Mouse (Mus musculus) forebrain, embryonic 12.5 days (tissue): Measurements from ENCODE around the gene Ryr2. TPM values are rescaled to one million over a fixed set of nuclear protein-coding genes. Genes with fewer than 3 reads are reported as not detected.
"Not testable (repeated sequence)": the region's sequence is repeated elsewhere in the genome, so short reads cannot be mapped to it uniquely, and the experiment has no call there.

Source experiments
- ATAC-seq: fragments of 200-750 bp; cut with Nextera tagmentation; 2 replicates; pipeline ENCODE4 v1.8.0; 2017; ENCODE audit warnings: moderate TSS enrichment; ENCODE audit not compliant: low FRiP score
- H3K27ac ChIP-seq: fragments of 300-500 bp; sonication (generic); 2 replicates; pipeline ENCODE4 v1.5.1; 2016; ENCODE audit warnings: mild to moderate bottlenecking
- H3K27me3 ChIP-seq: fragments of 300-500 bp; sonication (generic); 2 replicates; pipeline ENCODE4 v1.6.1; 2016; ENCODE audit warnings: mild to moderate bottlenecking
- H3K36me3 ChIP-seq: fragments of 300-500 bp; sonication (generic); replicated peaks from 2 replicates; pipeline ENCODE4 v1.6.1; 2016; ENCODE audit warnings: mild to moderate bottlenecking
- H3K4me1 ChIP-seq: fragments of 300-500 bp; sonication (generic); 2 replicates; pipeline ENCODE4 v1.6.1; 2016
- H3K4me2 ChIP-seq: fragments of 300-500 bp; sonication (generic); 2 replicates; pipeline ENCODE4 v1.6.1; 2016; ENCODE audit warnings: mild to moderate bottlenecking, moderate library complexity
- H3K4me3 ChIP-seq: fragments of 300-500 bp; sonication (generic); replicated peaks from 2 replicates; pipeline ENCODE4 v1.5.1; 2016; ENCODE audit warnings: mild to moderate bottlenecking
- H3K9ac ChIP-seq: fragments of 300-500 bp; sonication (generic); 2 replicates; pipeline ENCODE4 v1.6.1; 2016; ENCODE audit warnings: mild to moderate bottlenecking
- H3K9me3 ChIP-seq: fragments of 300-500 bp; sonication (generic); 2 replicates; pipeline ENCODE4 v1.6.1; 2016
- WGBS: fragments of 180-500 bp; shearing (Covaris S2); methylation state at CpG from one replicate; pipeline ENCODE4 v1.1.7; 2016; 5-methylcytosine and 5-hydroxymethylcytosine counted together
- polyA plus RNA-seq: library from polyadenylated mRNA; unstranded; fragments of >200 nt; fragmentation: Nextera tagmentation; extraction: Ambion mirVana; gene quantifications from 2 replicates; pipeline ENCODE4 v1.2.1, GENCODE M21; 2016

Gene Ryr2
- polyA plus RNA-seq, 1 experiment from 2014 or later = 0.37 TPM

DNA sequence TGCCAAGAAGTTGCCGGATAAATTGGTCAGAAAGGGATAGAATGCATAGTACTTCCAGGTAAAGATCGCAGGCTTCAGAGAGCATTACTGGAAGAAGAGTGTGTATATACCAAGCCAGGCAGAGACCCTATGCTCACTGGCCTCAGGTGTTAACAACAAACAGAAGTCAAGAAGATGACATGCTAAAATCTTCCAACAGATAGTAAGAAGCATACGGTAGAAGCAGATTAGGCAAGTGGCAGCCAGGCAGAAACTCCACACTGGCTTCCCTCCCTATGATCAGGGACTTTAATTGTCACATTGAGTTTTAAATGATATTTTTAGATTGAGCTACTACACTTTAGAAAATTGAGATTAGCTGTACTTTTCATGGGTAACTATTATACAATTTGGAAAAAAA, 268.9 kb downstream of the Ryr2 start:
- Histone ChIP-seq H3K4me1 (no peaks in the 10 kb centered on the region), H3K4me3 (no peak overlapping the region), H3K27me3 (no peaks in the 10 kb centered on the region), H3K36me3 (no peaks in the 10 kb centered on the region), H3K9me3 (no peaks in the 10 kb centered on the region), H3K4me2 (no peak overlapping the region), H3K27ac (no peak overlapping the region), H3K9ac (no peak overlapping the region)
- WGBS = 93% methylated on average over 3 of the region's 3 CpGs
- ATAC-seq = no peak

DNA sequence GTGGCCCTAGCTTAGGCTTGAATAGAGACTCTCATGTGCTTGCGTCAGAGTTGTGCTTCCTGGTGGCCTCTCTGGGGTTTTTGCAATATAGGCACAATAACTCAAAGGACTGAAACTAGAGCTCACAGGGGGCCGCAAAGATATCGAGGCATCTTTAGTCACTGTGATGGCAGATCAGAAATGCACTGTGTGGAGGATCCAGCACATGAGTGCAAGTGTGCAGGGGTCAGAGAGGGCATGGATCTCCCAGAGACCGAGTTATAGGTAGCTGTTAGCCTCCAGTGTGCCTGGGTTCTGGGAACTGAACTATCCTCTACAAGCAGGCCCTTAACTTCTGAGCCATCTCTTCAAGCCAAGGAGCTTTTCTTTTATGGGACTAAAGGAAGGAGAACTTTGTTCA, 269.6 kb downstream of the Ryr2 start:
- H3K4me2 ChIP-seq = no peak overlapping the region
- H3K4me3 ChIP-seq = no peak overlapping the region
- no peak overlapping the region for H3K27ac ChIP-seq
- no peaks in the 10 kb centered on the region for H3K4me1 ChIP-seq
- H3K36me3 ChIP-seq = no peaks in the 10 kb centered on the region
- WGBS = 88% methylated on average over 4 of the region's 4 CpGs
- no peaks in the 10 kb centered on the region for H3K9me3 ChIP-seq
- no peak for ATAC-seq
- no peak overlapping the region for H3K9ac ChIP-seq
- no peaks in the 10 kb centered on the region for H3K27me3 ChIP-seq

- Histone ChIP-seq H3K4me2 (no peak overlapping the region), H3K27ac (no peak overlapping the region), H3K27me3 (no peaks in the 10 kb centered on the region), H3K9me3 (no peaks in the 10 kb centered on the region), H3K9ac (no peak overlapping the region), H3K4me1 (no peaks in the 10 kb centered on the region), H3K36me3 (no peaks in the 10 kb centered on the region), H3K4me3 (no peak overlapping the region)
- peak; percentile 39; the same call in 1 of the 2 replicates for ATAC-seq
- WGBS = 33% methylated on average over 6 of the region's 6 CpGs
Observed at GRCm38 (mm10) chr13:11836304-11837078, 270.3 kb downstream of the Ryr2 start.

DNA sequence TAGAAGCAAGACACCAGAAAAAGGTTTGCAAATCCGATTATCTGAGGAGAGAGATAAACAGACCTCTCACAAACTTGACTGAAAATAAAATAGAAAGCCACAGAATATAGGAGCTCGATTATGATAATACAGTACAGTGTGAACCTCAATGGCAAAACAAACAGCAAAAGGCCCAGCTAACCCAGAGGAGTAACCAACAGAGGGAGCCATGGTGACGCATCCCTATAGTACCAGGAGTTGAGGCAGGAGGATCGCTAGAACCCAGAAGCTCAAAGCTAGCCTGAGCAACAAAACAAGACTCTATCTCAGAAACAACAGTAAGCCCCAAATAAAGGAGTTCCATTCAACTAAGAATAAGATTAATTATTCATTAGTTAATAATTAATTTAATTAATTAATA, 275.5 kb downstream of the Ryr2 start:
- WGBS = 71% methylated on average over 4 of the region's 4 CpGs
- Histone ChIP-seq H3K4me3 (no peak overlapping the region), H3K27me3 (no peaks in the 10 kb centered on the region), H3K27ac (no peak overlapping the region), H3K4me1 (no peaks in the 10 kb centered on the region), H3K4me2 (no peak overlapping the region), H3K9ac (no peak overlapping the region), H3K36me3 (no peaks in the 10 kb centered on the region), H3K9me3 (no peaks in the 10 kb centered on the region)
- no peak for ATAC-seq

GRCm38 (mm10) chr13:11825563-11826226, 281.1 kb downstream of the Ryr2 start:
- Histone ChIP-seq H3K4me1 (no peaks in the 10 kb centered on the region), H3K9me3 (no peaks in the 10 kb centered on the region), H3K4me3 (no peak overlapping the region), H3K4me2 (no peak overlapping the region), H3K9ac (no peak overlapping the region), H3K27me3 (no peaks in the 10 kb centered on the region), H3K27ac (no peak overlapping the region), H3K36me3 (no peaks in the 10 kb centered on the region)
- WGBS = 92% methylated on average over 2 of the region's 2 CpGs
- no peak for ATAC-seq

DNA sequence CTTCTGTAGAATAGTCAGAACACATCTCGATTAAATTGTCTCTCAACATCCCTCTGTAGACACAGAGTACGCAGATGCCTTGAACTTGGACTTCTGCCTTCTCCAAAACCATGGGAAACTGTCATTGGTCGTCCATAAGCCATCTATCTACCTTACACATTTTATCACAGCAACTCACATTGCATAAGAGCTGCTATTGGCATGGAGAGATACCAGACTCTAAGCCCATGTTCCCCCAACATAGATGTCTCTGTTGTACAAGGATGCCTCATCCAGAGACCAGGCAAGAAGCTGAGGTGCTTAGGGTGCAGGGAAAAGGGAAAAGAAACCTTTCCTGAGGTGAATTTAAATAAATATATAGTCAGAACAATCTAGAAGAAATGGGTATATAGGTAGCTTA, 288.0 kb downstream of the Ryr2 start:
- Histone ChIP-seq H3K4me2 (no peak overlapping the region), H3K36me3 (no peaks in the 10 kb centered on the region), H3K4me3 (no peak overlapping the region), H3K27ac (no peak overlapping the region), H3K27me3 (no peaks in the 10 kb centered on the region), H3K9ac (no peak overlapping the region), H3K4me1 (no peaks in the 10 kb centered on the region), H3K9me3 (no peaks in the 10 kb centered on the region)
- ATAC-seq = no peak
- whole genome bisulfite sequencing = 77% methylated on average over 3 of the region's 3 CpGs

DNA sequence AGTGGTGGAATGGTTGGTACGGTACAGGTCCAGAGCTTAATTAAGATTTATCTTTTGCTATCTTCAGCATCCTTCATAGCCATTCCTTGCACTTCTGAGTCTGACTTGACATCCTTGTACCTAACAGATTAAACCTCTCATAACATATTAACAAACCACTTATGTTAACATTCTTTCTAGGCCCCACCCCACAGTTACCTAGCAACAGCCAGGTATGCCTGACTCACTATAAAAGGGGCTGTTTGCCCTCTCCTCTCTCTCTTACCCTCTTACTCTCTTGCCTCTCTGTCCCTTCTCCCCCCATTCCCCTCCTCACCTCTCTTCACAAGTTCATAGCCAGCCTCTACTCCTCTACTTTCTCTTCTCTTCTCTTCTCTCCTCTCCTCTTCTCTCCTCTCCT, 297.4 kb downstream of the Ryr2 start:
- H3K4me3 ChIP-seq, ATAC-seq, H3K27ac ChIP-seq, H3K27me3 ChIP-seq, H3K4me2 ChIP-seq, H3K9ac ChIP-seq, H3K4me1 ChIP-seq, H3K36me3 ChIP-seq, H3K9me3 ChIP-seq: not testable (repeated sequence)
- WGBS = 88% methylated on average over 1 of the region's 1 CpGs

DNA sequence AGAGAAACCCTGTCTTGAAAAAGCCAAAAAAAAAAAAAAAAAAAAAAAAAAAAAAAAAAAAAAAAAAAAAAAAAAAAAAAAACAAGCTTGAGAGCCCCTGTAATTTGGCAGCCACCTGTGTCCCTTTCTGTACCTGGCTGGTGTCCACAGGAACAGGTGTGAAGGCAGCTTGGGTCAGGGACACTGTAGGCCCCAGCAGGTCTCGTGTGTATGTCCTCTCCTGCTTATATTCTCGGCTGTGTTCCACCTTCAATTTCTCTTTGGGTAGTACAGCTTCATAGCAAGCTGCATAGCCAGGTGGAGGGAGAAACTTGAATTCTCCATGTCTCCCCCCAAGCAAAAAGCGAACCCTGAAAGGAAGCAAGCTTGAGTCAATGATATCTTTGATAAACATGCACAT, 314.2 kb downstream of the Ryr2 start:
- Histone ChIP-seq H3K9me3 (no peaks in the 10 kb centered on the region), H3K4me1 (no peaks in the 10 kb centered on the region), H3K27me3 (no peaks in the 10 kb centered on the region), H3K4me3 (no peak overlapping the region), H3K4me2 (no peak overlapping the region), H3K27ac (no peak overlapping the region), H3K36me3 (no peaks in the 10 kb centered on the region), H3K9ac (no peak overlapping the region)
- ATAC-seq = no peak
- WGBS = 81% methylated on average over 3 of the region's 3 CpGs

GRCm38 (mm10) chr13:11790536-11790935, 316.2 kb downstream of the Ryr2 start:
- H3K36me3 ChIP-seq = no peaks in the 10 kb centered on the region
- no peak for ATAC-seq
- no peak overlapping the region for H3K9ac ChIP-seq
- H3K4me2 ChIP-seq = no peak overlapping the region
- no peak overlapping the region for H3K4me3 ChIP-seq
- no peak overlapping the region for H3K27ac ChIP-seq
- H3K4me1 ChIP-seq = no peaks in the 10 kb centered on the region
- H3K27me3 ChIP-seq = no peaks in the 10 kb centered on the region
- 80% methylated on average over 5 of the region's 5 CpGs for WGBS
- H3K9me3 ChIP-seq = no peaks in the 10 kb centered on the region

GRCm38 (mm10) chr13:11782411-11783155, 324.2 kb downstream of the Ryr2 start:
- Histone ChIP-seq H3K4me1 (no peaks in the 10 kb centered on the region; the same call in 1 of the 2 replicates), H3K36me3 (no peaks in the 10 kb centered on the region), H3K4me3 (no peak overlapping the region), H3K9me3 (no peaks in the 10 kb centered on the region), H3K27me3 (no peaks in the 10 kb centered on the region), H3K4me2 (no peak overlapping the region), H3K9ac (no peak overlapping the region), H3K27ac (no peak overlapping the region)
- no peak for ATAC-seq
- 72% methylated on average over 3 of the region's 3 CpGs for WGBS

DNA sequence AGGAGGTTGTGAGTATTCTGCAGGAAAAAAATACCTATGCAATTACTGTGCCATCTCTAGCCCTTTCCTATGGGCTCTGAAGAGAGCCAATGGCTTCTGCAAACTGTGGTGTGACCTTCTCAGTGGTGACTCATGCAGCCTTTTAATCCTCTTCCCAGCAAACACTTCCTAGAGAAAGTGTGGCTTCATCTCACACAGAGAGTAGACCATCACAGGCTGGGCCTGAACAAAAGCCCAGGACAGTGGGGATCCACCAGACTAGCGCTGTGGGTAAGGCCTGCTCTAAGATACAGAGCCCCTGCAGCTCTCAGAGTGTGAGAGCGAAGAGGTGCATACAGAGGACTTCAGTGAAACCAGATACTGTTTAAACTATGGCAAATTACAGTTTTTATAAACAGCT, 325.7 kb downstream of the Ryr2 start:
- no peaks in the 10 kb centered on the region for H3K36me3 ChIP-seq
- no peaks in the 10 kb centered on the region; the same call in 1 of the 2 replicates for H3K4me1 ChIP-seq
- no peak overlapping the region for H3K4me2 ChIP-seq
- no peak overlapping the region for H3K4me3 ChIP-seq
- no peak overlapping the region for H3K9ac ChIP-seq
- ATAC-seq = no peak
- WGBS = 19% methylated on average over 2 of the region's 2 CpGs
- no peaks in the 10 kb centered on the region for H3K9me3 ChIP-seq
- no peak overlapping the region for H3K27ac ChIP-seq
- H3K27me3 ChIP-seq = no peaks in the 10 kb centered on the region

DNA sequence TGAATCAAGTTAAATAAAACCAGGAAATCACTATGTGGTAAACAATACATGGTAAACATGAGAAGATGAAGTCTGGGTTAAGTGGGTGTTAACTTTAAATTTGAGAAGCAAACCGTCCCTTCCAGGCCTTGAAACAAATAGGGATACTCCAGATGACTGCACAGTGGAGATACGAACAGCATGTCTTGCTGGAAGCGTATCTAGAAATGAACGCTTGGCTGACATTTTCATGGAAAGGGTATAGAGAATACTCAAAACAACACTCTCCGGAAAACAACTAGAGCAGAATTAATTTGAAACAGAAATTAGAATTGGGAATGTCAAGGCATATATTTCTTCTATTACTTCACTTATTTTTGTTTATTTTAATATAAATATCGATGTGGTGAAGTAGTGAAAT, 329.0 kb downstream of the Ryr2 start:
- Histone ChIP-seq H3K4me1 (no peaks in the 10 kb centered on the region; the same call in 1 of the 2 replicates), H3K27me3 (no peaks in the 10 kb centered on the region), H3K9me3 (no peaks in the 10 kb centered on the region), H3K27ac (no peak overlapping the region), H3K9ac (no peak overlapping the region), H3K36me3 (no peaks in the 10 kb centered on the region), H3K4me2 (no peak overlapping the region), H3K4me3 (no peak overlapping the region)
- WGBS = 91% methylated on average over 6 of the region's 6 CpGs
- ATAC-seq = no peak
